Mouse (Mus musculus): ENCODE measurements around the gene Vrtn. TPM values are rescaled to one million over a fixed set of nuclear protein-coding genes. Genes with fewer than 3 reads are reported as not detected.

Gene Vrtn
- total RNA-seq, 1 experiment from 2014 or later, result not detected

GRCm38 (mm10) chr12:84676011-84676410 is 35.2 kb downstream of the Vrtn start:
- no peak for ATAC-seq (ENCODE audit: extremely low read depth, insufficient number of reproducible peaks, low FRiP score, poor library complexity, severe bottlenecking)

GRCm38 (mm10) chr12:84684569-84684968 is 43.8 kb downstream of the Vrtn start:
- ATAC-seq (ENCODE audit: extremely low read depth, insufficient number of reproducible peaks, low FRiP score, poor library complexity, severe bottlenecking), result no peak

- no peak for ATAC-seq (ENCODE audit: extremely low read depth, insufficient number of reproducible peaks, low FRiP score, poor library complexity, severe bottlenecking)
Measured at GRCm38 (mm10) chr12:84686176-84686575, 45.4 kb downstream of the Vrtn start.

- no peak for ATAC-seq (ENCODE audit: extremely low read depth, insufficient number of reproducible peaks, low FRiP score, poor library complexity, severe bottlenecking)
Measured at GRCm38 (mm10) chr12:84687531-84687930, 46.7 kb downstream of the Vrtn start.

- no peak for ATAC-seq (ENCODE audit: extremely low read depth, insufficient number of reproducible peaks, low FRiP score, poor library complexity, severe bottlenecking)
Measured at GRCm38 (mm10) chr12:84689051-84689450, 48.2 kb downstream of the Vrtn start.

- no peak for ATAC-seq (ENCODE audit: extremely low read depth, insufficient number of reproducible peaks, low FRiP score, poor library complexity, severe bottlenecking)
Measured at GRCm38 (mm10) chr12:84691347-84691746, 50.5 kb downstream of the Vrtn start.

GRCm38 (mm10) chr12:84692141-84692540 is 51.3 kb downstream of the Vrtn start:
- no peak for ATAC-seq (ENCODE audit: extremely low read depth, insufficient number of reproducible peaks, low FRiP score, poor library complexity, severe bottlenecking)

- no peak for ATAC-seq (ENCODE audit: extremely low read depth, insufficient number of reproducible peaks, low FRiP score, poor library complexity, severe bottlenecking)
Measured at GRCm38 (mm10) chr12:84698319-84699081, 57.7 kb downstream of the Vrtn start, which contains the start of gene Syndig1l. Gene Syndig1l, minus strand, starts transcription at chr12:84698831.

Other genes starting within 250 kb of the Vrtn start
- 27.3 and 27.8 TPM in 2 replicates for gene Entpd5, start 232.0 kb upstream of the Vrtn start, total RNA-seq (2017)
- gene Bbof1, start 231.9 kb upstream of the Vrtn start, total RNA-seq (2017), result 1.6 and 2.3 TPM in 2 replicates
- gene Rnf113a2, start 223.8 kb upstream of the Vrtn start, total RNA-seq (2017), result 42.5 and 51.9 TPM in 2 replicates
- 5.9 and 7.0 TPM in 2 replicates for gene Aldh6a1, start 190.0 kb upstream of the Vrtn start, total RNA-seq (2017)
- 11.0 and 29.6 TPM in 2 replicates for gene Lin52, start 189.6 kb upstream of the Vrtn start, total RNA-seq (2017)
- not detected in 2 replicates for gene Vsx2, start 71.3 kb upstream of the Vrtn start, total RNA-seq (2017)
- gene Abcd4, start 23.6 kb upstream of the Vrtn start, total RNA-seq (2017), result 12.8 and 15.3 TPM in 2 replicates
- gene Syndig1l, start 57.8 kb downstream of the Vrtn start, total RNA-seq (2017), result not detected in 2 replicates
- 49.1 and 54.0 TPM in 2 replicates for gene Npc2, start 132.1 kb downstream of the Vrtn start, total RNA-seq (2017)
- gene Isca2, start 132.2 kb downstream of the Vrtn start, total RNA-seq (2017), result 29.6 and 39.9 TPM in 2 replicates
- gene Ltbp2, start 235.5 kb downstream of the Vrtn start, total RNA-seq (2017), result 0.12 TPM in 2 replicates